Mouse (Mus musculus): ENCODE results near the gene Map1lc3b.
"Not testable (repeated sequence)": the region's sequence is repeated elsewhere in the genome, so short reads cannot be mapped to it uniquely, and the experiment has no call there.

Gene Map1lc3b

GRCm38 (mm10) chr8:121572121-121572520 is 18.0 kb upstream of the Map1lc3b start:
- DNase-seq (ENCODE audit: low read depth, low spot score): no peak

GRCm38 (mm10) chr8:121573275-121573674 is 16.9 kb upstream of the Map1lc3b start:
- DNase-seq (ENCODE audit: low read depth, low spot score): no peak

GRCm38 (mm10) chr8:121575661-121576060 is 14.5 kb upstream of the Map1lc3b start:
- no peak for DNase-seq (ENCODE audit: low read depth, low spot score)

- no peak for DNase-seq (ENCODE audit: low read depth, low spot score)
Observed at GRCm38 (mm10) chr8:121577751-121578675, 12.1 kb upstream of the Map1lc3b start.

- DNase-seq (ENCODE audit: low read depth, low spot score): peak; percentile 91
Observed at GRCm38 (mm10) chr8:121578676-121579451, 11.3 kb upstream of the Map1lc3b start, which contains the start of gene Fbxo31. Gene Fbxo31 (minus strand): TSS chr8:121578806.

- no peak for DNase-seq (ENCODE audit: low read depth, low spot score)
Observed at GRCm38 (mm10) chr8:121580465-121580864, 9.7 kb upstream of the Map1lc3b start.

GRCm38 (mm10) chr8:121583653-121584052 is 6.5 kb upstream of the Map1lc3b start:
- no peak for DNase-seq (ENCODE audit: low read depth, low spot score)

GRCm38 (mm10) chr8:121584730-121585129 is 5.4 kb upstream of the Map1lc3b start:
- no peak for DNase-seq (ENCODE audit: low read depth, low spot score)

GRCm38 (mm10) chr8:121585159-121585825 is 4.9 kb upstream of the Map1lc3b start:
- peak; percentile 98 for DNase-seq (ENCODE audit: low read depth, low spot score)

GRCm38 (mm10) chr8:121588750-121589149 is 1.4 kb upstream of the Map1lc3b start:
- no peak for DNase-seq (ENCODE audit: low read depth, low spot score)

- DNase-seq (ENCODE audit: low read depth, low spot score): no peak
Observed at GRCm38 (mm10) chr8:121589205-121589726, 895 bp upstream of the Map1lc3b start.

- no peak for DNase-seq (ENCODE audit: low read depth, low spot score)
Observed at GRCm38 (mm10) chr8:121591178-121592066, 1.3 kb downstream of the Map1lc3b start.

GRCm38 (mm10) chr8:121593293-121593692 is 3.1 kb downstream of the Map1lc3b start:
- DNase-seq (ENCODE audit: low read depth, low spot score): no peak

- no peak for DNase-seq (ENCODE audit: low read depth, low spot score)
Observed at GRCm38 (mm10) chr8:121593983-121594382, 3.8 kb downstream of the Map1lc3b start.

- DNase-seq (ENCODE audit: low read depth, low spot score): not testable (repeated sequence)
Observed at GRCm38 (mm10) chr8:121597492-121597891, 7.3 kb downstream of the Map1lc3b start.

- DNase-seq (ENCODE audit: low read depth, low spot score): no peak
Observed at GRCm38 (mm10) chr8:121598190-121598589, 8.0 kb downstream of the Map1lc3b start.

- DNase-seq (ENCODE audit: low read depth, low spot score): peak; percentile 61
Observed at GRCm38 (mm10) chr8:121598892-121599291, 8.7 kb downstream of the Map1lc3b start.

- no peak for DNase-seq (ENCODE audit: low read depth, low spot score)
Observed at GRCm38 (mm10) chr8:121599842-121600241, 9.7 kb downstream of the Map1lc3b start.

GRCm38 (mm10) chr8:121602411-121602810 is 12.2 kb downstream of the Map1lc3b start:
- no peak for DNase-seq (ENCODE audit: low read depth, low spot score)

GRCm38 (mm10) chr8:121602860-121603259 is 12.7 kb downstream of the Map1lc3b start:
- no peak for DNase-seq (ENCODE audit: low read depth, low spot score)

- DNase-seq (ENCODE audit: low read depth, low spot score): no peak
Observed at GRCm38 (mm10) chr8:121603801-121604200, 13.6 kb downstream of the Map1lc3b start.

Measured in embryo, embryonic 11.5 days (tissue).